Mouse (Mus musculus) inflammation-experienced regulatory T-cells (primary cell): ENCODE measurements around the gene Cyb561d2. TPM values are rescaled to one million over a fixed set of nuclear protein-coding genes. Genes with fewer than 3 reads are reported as not detected.

Experiments
- polyA plus RNA-seq, 2 experiments: library from polyadenylated mRNA; unstranded; fragments of 100-300 nt; shearing (Covaris generic); gene quantifications; one replicate each; pipeline ENCODE4 v1.2.1; 2017

Gene Cyb561d2
- 10 to 100 TPM; 58.8 to 71.0 TPM for polyA plus RNA-seq

DNA sequence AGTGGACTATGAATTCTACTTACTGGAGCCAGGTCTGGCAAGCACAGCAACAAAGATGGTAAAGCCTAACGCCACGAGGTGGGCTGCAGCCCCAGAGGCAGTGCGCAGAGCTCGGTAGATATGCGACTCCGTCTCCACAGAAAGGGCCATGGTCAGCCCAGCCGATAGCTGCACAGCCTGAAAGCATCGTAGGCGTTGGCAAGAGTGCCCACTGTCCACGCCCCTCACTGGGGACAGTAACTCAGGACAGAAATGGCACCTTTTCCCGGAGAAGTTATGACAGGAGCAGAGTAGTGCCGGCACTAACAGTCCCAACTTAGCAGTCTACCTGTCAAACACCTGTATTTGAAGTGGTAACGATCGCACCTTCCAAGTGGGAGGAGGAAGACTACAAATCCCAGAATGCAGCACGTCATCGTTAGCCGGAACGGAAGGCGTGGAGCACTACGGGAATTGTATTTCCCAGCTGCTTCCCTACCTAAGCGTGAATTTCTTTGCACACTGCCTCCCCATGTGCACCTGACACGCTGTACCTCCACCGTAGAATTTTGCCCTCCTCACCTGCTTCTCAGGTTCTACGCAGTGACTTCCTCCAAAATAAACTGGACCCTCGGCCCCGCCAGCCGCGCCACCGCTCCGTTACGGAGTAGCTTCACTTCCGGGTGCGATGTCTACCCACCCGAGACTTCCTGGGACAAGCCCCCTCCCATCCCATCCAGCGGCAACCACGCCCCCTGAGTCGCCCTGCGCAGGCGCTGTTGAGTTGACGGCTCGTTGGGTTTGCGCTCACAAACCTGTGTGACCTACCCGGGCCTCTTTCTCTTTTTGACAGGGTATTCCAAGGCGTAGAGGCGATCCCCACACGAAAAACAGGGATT is at the start of gene Cyb561d2, which contains the start of gene Nprl2:
Cyb561d2 (minus strand) TSS at position 720 of the 878 bp plus-strand sequence.
Nprl2 (plus strand) TSS at position 753 of the 878 bp plus-strand sequence.

GRCm38 (mm10) chr9:107586974-107587832 is 45.2 kb upstream of the Cyb561d2 start, which contains the start of gene Ifrd2:
Gene Ifrd2, plus strand, starts transcription at chr9:107587642.

GRCm38 (mm10) chr9:107580501-107581317 is 38.7 kb upstream of the Cyb561d2 start, which contains the start of gene Hyal3:
Gene Hyal3, plus strand, starts transcription at chr9:107580818.

GRCm38 (mm10) chr9:107578587-107578986 is 36.6 kb upstream of the Cyb561d2 start, which contains the start of gene Naa80:
Gene Naa80, plus strand, starts transcription at chr9:107578887.

GRCm38 (mm10) chr9:107576357-107577107 is 34.5 kb upstream of the Cyb561d2 start, which contains the start of gene Hyal1:
Gene Hyal1, plus strand, starts transcription at chr9:107576927.

DNA sequence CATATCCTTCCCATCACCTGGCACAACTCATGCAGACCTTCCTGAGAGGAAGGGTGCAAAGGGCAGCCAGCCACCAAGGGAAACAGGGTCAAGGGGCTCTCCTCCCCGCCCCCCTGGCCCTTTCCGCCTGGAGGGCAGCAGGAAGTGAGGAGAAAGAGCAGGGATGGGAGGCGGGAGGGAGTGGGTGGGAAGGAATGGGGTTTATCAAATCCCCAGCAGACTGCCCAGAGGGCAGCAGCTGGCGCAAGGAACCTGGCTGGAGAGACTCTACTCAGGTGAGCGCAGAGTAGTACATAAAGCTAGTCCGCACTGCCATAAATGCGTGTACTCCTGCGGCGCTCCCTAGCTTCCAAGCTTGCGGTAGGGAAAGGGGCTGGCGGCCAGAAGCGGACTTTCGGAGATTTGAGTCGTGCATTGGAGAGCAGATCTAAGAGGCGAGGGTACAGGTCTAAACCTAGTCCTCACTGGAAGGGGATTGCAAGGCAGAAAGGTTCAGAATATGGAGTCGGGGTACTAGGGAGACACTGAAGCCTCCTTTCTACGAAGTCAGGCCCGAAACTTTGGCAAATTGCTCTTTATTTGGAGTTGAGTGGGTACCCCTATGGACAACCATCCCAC is 25.8 kb upstream of the Cyb561d2 start, which contains the start of gene Hyal2:
Hyal2 (plus strand) TSS at position 244 of the 618 bp plus-strand sequence.

GRCm38 (mm10) chr9:107563029-107563581 is 21.1 kb upstream of the Cyb561d2 start, which contains the start of gene Tusc2:
Gene Tusc2, plus strand, starts transcription at chr9:107563255.

DNA sequence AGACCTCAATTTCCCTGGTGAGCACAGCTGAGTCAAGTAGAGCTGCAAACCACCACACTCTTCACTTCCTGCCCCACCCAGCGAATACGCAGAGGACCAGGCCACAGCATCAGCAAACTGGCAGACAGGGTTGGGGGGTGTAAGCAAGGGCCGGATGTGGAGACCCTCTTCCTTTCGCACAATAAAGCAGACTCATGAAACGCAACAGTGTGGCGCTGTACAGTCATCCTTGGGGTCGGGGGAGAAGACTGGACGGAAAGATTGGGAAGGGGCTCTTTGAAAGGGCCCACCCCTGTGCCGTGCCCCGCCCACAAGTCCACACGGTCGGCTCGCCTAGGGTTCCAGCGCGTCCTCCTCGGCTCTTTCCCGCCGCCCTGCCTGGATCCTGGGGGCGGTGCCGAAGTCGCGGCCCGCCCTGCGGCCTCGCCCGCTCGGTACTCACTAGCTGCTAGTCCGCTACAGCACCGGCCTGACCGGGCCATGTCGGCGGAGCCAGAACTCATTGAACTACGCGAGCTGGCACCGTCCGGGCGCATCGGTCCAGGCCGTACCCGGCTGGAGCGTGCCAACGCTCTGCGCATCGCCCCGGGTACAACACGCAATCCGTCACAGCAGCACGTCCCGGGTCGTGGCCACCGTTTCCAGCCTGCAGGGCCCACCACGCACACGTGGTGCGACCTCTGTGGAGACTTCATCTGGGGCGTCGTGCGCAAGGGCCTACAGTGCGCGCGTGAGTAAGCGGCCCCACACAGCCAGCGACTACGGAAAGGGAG is 9.3 kb upstream of the Cyb561d2 start, which contains the start of gene Rassf1:
Rassf1 (plus strand) TSS at position 439 of the 773 bp plus-strand sequence.

GRCm38 (mm10) chr9:107547026-107547425 is 5.0 kb upstream of the Cyb561d2 start, which contains the start of gene Zmynd10:
Gene Zmynd10, plus strand, starts transcription at chr9:107547298.

DNA sequence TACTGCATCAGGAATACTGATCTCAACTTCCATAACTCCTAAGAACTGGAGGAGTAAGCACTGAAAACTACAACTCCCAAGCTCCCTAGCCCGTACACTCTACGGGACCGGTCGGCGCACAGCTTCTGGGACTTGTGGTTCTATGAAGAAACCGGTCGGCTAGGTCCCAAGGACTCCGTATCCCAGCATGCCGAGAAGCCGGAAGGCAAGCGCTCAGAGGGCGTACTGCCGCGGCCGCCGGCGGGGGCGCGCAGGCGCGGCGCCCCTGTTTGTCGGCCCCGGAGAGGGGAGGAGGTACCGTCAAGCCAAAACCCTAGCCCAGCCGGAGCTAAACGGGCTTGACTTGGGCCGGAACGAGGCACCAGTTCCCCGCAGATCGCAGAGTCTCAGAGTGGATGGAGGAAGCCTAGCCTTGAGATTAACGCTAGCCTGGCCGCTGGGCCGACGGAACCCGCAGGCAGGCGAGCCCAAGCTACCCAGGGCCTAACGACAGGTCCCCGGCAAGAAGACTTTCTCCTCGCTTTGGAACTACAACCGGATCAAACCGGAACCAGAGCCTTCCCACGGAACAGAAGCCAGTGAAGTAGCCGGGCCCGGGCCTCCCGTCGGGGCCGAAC is 8.1 kb downstream of the Cyb561d2 start, which contains the start of gene Tmem115:
Tmem115 (plus strand) TSS at position 155 of the 617 bp plus-strand sequence.

Other genes starting within 250 kb of the Cyb561d2 start
- 100 to 1,000 TPM; 218 to 331 TPM for gene Cish, start 246.2 kb downstream of the Cyb561d2 start, polyA plus RNA-seq
- gene Hemk1, start 203.8 kb downstream of the Cyb561d2 start, polyA plus RNA-seq = 10 to 100 TPM; 16.4 to 30.8 TPM
- 1 to 10 TPM; 3.3 to 3.5 TPM for gene 6430571L13Rik, start 201.6 kb downstream of the Cyb561d2 start, polyA plus RNA-seq
- under 1 TPM; 0.24 to 0.78 TPM for gene Cacna2d2, start 142.6 kb downstream of the Cyb561d2 start, polyA plus RNA-seq
- 10 to 100 TPM; 46.5 to 59.2 TPM for gene Tmem115, start 8.2 kb downstream of the Cyb561d2 start, polyA plus RNA-seq
- gene Nprl2, start within 50 bp of the Cyb561d2 start, polyA plus RNA-seq = 10 to 100 TPM; 62.5 to 79.4 TPM
- gene Zmynd10, start 5.1 kb upstream of the Cyb561d2 start, polyA plus RNA-seq = 1 to 10 TPM; 2.1 to 5.8 TPM
- gene Rassf1, start 9.4 kb upstream of the Cyb561d2 start, polyA plus RNA-seq = 10 to 100 TPM; 75.1 to 81.3 TPM
- gene Tusc2, start 21.1 kb upstream of the Cyb561d2 start, polyA plus RNA-seq = 10 to 100 TPM; 50.9 to 54.5 TPM
- gene Hyal2, start 25.8 kb upstream of the Cyb561d2 start, polyA plus RNA-seq = 10 to 100 TPM in 1 of 2 experiments, 1 to 10 TPM in 1; 8.8 to 13.5 TPM
- gene Hyal1, start 34.7 kb upstream of the Cyb561d2 start, polyA plus RNA-seq = 10 to 100 TPM in 1 of 2 experiments, 1 to 10 TPM in 1; 5.5 to 11.3 TPM
- gene Naa80, start 36.7 kb upstream of the Cyb561d2 start, polyA plus RNA-seq = 10 to 100 TPM; 12.4 to 18.6 TPM
- 1 to 10 TPM in 1 of 2 experiments, under 1 TPM in 1; 0.40 to 1.3 TPM for gene Hyal3, start 38.6 kb upstream of the Cyb561d2 start, polyA plus RNA-seq
- 10 to 100 TPM; 17.5 to 36.3 TPM for gene Ifrd2, start 45.4 kb upstream of the Cyb561d2 start, polyA plus RNA-seq
- not detected for gene Sema3b, start 67.0 kb upstream of the Cyb561d2 start, polyA plus RNA-seq
- 100 to 1,000 TPM; 723 to 774 TPM for gene Gnai2, start 93.2 kb upstream of the Cyb561d2 start, polyA plus RNA-seq
- gene Slc38a3, start 127.3 kb upstream of the Cyb561d2 start, polyA plus RNA-seq = under 1 TPM in 1 of 2 experiments, not detected in 1; 0.98 TPM
- gene Gnat1, start 137.5 kb upstream of the Cyb561d2 start, polyA plus RNA-seq = 1 to 10 TPM in 1 of 2 experiments, under 1 TPM in 1; 0.29 to 2.2 TPM
- under 1 TPM; 0.12 TPM for gene Sema3f, start 168.3 kb upstream of the Cyb561d2 start, polyA plus RNA-seq
- 100 to 1,000 TPM; 287 to 306 TPM for gene Rbm5, start 228.8 kb upstream of the Cyb561d2 start, polyA plus RNA-seq